Mouse (Mus musculus): Measurements from ENCODE around the gene Paxx.
"Not testable (repeated sequence)": the region's sequence is repeated elsewhere in the genome, so short reads cannot be mapped to it uniquely, and the experiment has no call there.

Paxx gene

DNA sequence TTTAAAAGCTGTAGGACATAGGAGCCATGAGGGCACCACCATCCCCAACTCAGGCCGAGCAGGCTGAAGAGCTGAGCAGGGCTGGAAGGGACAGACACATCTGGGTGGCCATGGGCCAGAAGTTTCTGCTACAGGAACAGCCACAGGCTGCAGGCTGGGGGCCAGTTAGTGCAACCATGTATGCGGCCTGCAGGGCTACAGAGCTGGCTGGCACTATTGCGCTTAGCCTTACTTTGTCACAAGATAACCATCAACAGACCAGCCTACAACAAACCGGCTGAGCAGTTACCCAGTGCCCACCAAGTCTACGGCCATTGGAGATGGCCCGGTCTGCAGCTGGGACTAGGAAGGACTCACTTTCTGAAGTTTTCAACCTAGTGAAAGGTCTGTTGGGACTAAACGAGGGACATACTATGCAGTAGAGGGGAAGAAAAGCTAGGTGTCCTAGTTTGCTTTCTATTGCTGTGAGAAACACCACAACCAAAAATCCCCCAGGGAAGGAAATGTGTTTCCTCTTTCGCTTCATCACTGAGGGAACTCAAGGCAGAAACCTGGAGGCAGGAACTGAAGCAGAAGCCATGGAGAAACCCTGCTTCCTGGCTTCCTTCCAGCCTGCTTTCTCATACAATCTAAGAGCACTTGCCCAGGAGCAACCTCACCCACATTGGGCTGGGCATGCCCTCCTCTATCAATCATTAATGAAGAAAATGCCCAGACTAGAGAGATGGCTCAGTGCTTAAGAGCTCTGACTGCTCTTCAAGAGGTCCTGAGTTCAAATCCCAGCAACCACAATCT lies 9.8 kb downstream of the Paxx start:
- no peak for DNase-seq (ENCODE audit: low read depth, low spot score)

DNA sequence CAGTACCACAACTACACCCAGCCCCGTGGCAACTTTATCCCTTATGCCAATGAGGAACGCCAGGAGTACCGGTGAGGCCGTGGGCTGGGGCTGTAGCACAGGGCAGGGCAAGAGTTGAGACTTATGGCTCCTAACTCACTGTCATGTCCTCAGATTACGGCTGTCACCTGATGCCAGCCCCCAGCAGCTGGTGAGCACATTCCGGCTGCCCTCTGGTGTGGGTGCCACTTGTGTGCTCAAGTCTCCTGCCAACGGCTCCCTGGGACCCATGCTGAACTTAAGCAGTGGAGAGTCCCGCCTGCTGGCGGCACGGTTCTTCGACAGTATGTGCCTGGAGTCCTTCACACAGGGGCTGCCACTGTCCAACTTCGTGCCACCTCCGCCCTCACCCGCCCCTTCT lies 18.2 kb downstream of the Paxx start:
- no peak for DNase-seq (ENCODE audit: low read depth, low spot score)

- no peak for DNase-seq (ENCODE audit: low read depth, low spot score)
Measured at GRCm38 (mm10) chr2:25441067-25441466, 19.8 kb downstream of the Paxx start.

GRCm38 (mm10) chr2:25436286-25436820 lies 24.5 kb downstream of the Paxx start:
- no peak for DNase-seq (ENCODE audit: low read depth, low spot score)

DNA sequence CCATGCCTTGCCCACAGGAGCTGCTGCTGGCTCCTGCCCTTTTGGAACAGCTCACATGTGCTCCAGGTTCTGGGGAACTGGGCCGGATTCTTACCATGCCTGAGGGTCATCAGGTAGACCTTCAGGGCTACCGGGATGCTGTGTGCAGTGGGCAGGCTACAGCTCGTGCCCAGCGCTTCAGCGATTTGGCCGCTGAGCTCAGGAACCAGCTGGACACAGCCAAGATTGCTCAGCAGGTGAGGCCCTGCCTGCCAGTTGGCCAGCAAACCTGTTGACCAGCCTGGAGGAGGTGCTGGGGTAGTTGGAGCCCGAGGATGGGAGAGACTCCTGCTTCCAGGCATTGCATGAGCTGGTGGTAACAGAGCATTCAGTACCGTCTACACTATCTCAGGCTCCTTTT lies 26.6 kb downstream of the Paxx start:
- DNase-seq (ENCODE audit: low read depth, low spot score) = no peak

GRCm38 (mm10) chr2:25433101-25433500 lies 27.8 kb downstream of the Paxx start:
- DNase-seq (ENCODE audit: low read depth, low spot score) = no peak

DNA sequence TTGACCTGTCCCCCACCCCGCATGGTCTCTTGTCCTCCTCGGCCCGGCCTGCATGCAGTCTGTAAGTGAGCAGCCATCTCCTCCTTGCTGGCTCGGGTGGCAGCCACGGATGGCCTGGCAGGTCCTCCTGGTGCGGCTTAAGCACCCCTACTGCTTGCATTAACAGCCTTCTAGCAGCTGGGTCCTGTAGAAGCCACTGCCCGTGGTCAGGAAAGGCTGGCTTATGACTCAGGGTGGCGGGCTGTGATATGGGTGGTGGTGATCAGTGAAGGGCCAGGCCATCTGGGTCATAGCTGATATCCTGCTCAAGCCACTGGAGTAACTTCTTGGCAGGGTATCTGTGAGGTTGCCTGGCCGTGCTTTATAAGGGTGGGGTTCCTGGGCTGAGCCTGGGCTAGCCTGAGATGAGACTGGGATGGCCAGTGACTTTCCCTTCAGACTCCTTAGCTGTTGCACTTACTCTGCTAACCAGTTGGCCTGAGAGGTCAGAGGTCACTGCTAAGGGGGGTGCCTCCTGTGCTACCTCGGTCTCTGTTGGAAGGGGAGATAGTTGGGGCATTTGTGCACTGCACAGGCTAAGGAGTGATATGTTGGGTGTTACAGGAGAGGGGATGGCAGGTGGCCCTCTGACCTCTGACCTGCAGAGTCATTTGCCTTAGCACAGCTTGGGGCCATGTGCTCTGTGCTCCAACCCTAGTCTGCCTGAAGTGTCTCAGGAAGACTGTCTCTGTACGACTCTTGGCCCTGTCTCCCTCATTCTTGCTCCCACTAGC lies 28.4 kb downstream of the Paxx start:
- no peak for DNase-seq (ENCODE audit: low read depth, low spot score)

DNA sequence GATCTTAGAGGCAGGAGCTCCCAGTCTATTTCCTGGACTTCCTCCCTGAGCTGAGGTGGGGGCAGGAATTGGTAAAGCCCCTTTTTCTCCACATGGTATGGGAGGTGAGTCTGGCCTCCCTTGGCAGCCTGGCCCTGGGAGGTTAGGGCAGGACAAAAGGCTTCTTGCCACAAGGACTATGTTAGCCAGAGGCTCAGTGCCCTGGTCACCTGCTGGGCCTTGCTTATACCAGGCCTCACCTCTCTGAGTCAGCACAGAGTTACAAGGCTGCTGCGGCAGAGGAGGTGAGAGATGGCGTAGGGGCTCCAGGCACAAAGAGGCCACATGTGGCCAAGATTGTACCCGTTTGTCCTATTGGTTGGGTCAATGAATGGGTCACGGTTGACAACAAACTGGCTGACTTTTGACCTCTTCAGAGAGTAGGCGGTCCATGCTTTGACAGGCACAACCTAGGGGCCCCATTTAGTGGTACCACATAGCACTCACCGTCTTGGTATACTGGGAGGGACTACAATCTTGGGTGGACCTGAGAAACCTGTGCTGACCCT lies 29.5 kb downstream of the Paxx start:
- DNase-seq (ENCODE audit: low read depth, low spot score) = no peak

DNA sequence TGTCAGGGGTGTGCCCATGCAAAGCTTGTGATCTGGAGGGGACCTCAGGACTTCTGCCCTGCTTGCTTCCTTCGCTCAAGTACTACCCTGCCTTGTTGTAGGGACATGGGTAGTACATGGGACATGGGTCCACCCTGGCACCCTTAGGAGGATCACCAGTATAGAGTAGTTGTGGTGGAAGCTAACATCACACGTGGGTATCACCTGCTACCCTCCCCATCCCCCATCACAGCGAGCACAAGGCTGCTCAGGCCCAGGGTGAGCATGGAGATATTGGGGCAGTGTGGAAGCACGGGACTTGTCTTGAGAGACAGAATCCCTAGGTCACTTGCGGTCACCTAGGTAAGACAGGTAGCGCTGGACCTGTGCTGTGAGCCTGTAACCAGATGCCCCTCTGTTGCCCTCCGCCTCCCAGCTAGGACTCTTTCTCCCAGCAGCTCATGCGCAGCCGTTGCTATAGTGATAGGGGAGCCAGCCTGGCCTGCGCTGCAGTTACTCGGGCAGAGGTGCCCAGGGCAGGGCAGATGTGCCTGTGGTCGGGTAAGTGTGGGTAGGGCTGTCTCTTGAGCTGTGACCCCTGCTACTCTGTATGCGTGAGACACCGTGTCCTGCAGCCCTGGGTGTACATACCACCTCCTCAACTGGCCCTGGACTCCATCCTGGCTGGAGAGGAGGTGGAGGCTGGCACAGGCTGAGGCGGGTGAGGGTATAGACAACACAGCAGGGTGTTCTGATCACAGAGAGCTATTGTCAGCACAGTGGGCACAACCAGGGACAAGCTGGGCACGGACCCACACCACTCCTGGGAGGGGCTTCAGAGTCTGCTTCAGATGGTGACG lies 30.3 kb downstream of the Paxx start:
- no peak for DNase-seq (ENCODE audit: low read depth, low spot score)

GRCm38 (mm10) chr2:25429435-25430180 lies 31.3 kb downstream of the Paxx start:
- no peak for DNase-seq (ENCODE audit: low read depth, low spot score)

DNA sequence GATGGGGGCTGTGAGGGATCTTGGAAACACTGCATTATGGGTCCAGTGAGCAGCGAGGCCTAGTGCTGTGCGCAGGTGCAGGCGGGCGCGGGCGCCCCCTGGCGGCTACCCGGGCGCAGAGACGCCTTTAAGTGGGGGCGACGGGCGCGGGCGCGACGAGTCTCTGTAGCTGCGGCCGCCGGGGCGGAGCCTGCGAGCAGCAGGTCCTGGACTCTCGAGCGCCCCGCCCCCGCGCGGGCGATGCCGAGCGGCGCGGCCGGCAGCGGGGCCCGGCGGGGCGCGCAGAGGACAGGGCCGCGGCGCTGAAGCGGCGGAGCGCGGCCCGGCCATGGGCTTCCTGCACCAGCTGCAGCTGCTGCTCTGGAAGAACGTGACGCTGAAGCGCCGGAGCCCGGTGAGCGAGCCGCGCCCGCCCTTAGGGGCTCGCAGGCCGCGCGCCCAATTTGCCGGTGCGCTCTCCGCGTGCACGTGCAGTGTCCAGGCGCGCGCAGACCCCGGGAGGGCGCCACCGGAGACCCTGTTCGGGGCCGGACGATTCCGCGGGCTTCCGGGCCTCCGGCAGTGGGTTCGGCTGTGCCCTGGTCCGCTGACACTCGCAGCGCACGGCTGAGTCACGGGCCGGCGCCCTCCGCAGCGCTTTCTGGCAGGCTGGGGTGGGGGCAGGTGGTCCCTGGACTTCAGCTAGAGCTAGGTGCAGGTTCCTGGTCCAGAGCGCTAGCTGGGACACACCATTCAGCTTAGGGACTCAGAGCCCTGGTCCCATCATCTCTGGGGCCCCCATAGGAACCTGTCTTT lies 32.3 kb downstream of the Paxx start, which contains the start of gene Abca2:
Gene Abca2, plus strand, starts transcription at position 262 of the 795 bp plus-strand sequence.
- peak; percentile 84 for DNase-seq (ENCODE audit: low read depth, low spot score)

GRCm38 (mm10) chr2:25427256-25427655 lies 33.6 kb downstream of the Paxx start:
- DNase-seq (ENCODE audit: low read depth, low spot score) = no peak

DNA sequence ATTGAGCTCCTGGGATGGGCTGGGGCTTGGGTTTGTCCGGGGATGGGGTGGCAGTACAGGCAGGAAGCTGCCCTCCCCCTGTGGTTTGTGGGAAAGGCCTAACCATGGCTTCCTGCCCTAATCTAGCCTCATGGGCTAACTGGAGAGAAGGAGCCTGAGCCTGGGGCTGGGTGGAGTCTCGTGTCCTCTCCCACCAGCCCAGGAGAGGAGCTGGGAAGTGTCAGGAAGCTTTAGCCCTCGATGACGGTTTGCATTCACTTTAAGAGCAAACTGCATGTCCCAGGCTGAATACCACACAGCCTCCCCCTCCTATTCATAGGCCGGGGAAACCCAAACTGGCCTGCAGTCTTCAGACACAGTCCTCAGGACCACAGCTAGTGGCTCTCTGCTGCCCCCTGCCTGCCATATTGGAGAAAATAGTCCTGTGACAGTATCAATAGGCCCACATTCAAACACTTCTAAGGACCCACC lies 34.1 kb downstream of the Paxx start:
- DNase-seq (ENCODE audit: low read depth, low spot score) = no peak

DNA sequence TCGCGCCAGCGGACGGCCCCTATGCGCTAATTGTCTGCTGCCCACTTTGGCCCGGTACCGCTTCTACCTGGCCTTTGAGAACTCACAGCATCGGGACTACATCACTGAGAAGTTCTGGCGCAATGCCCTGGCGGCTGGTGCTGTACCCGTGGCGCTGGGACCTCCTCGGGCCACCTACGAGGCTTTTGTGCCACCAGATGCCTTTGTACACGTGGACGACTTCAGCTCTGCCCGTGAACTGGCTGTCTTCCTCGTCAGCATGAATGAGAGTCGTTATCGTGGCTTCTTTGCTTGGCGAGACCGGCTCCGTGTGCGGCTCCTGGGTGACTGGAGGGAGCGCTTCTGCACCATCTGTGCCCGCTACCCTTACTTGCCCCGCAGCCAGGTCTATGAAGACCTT lies 35.4 kb downstream of the Paxx start:
- DNase-seq (ENCODE audit: low read depth, low spot score) = no peak

DNA sequence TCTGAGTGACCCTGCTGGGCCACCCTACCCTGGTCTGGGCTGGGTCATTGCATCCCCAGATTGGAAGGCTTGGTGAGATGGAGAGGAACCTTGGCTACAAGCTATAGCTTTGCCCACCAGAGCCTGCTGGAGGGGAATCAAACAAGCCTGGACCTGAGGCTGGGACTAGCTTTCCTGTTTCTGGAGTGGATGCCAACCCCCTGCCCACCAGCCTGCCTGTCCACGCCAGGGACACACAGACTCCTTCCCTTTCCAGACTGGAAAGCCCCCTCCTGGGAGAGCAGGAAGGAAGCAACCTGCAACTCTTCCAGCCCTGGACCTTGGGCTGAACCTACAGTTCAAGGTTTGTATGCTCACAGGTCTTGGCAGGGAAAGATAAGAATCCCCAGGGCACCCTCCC lies 37.3 kb downstream of the Paxx start:
- DNase-seq (ENCODE audit: low read depth, low spot score) = no peak

DNA sequence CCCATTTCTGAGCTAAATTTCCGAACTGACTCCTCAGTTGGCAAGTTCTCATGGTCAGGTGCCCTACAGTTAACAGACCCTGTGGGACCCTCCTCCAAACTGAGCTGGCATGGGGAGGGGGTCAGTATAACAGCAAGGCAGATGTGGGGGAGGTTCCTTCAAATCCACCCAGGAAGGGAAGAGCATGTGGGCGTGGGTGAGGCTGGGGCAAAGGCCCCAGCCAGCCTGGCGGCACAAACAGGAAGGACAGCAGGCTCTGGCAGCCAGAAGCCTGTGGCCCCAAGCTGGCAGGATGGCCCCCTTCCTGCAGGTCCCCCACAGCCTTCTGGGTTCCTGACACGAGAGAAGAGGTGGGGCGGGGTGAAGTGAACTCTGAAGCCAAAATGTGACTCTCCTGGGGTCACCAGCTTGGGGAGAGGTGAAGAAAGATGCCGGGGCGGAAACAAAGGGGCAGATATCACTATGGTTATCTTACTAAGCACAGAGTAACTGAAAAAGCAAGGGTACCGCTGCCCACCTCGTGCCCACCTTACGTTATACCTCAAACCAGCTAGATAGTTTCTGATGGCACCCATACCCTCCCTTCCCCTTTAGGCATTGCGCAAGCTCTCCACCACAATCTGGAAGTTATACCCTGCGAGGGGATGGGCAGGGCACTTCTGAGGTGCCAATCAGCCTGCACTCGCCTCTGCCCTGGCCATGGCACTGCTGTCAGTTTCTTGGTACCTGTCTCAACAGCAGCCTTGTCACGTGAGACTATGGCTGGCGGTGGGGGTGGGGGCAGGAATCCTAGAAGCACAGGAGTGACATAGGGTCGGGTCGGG lies 38.1 kb downstream of the Paxx start, which contains the start of gene Fut7:
Gene Fut7, plus strand, starts transcription at position 681 of the 824 bp plus-strand sequence.
- no peak for DNase-seq (ENCODE audit: low read depth, low spot score)

DNA sequence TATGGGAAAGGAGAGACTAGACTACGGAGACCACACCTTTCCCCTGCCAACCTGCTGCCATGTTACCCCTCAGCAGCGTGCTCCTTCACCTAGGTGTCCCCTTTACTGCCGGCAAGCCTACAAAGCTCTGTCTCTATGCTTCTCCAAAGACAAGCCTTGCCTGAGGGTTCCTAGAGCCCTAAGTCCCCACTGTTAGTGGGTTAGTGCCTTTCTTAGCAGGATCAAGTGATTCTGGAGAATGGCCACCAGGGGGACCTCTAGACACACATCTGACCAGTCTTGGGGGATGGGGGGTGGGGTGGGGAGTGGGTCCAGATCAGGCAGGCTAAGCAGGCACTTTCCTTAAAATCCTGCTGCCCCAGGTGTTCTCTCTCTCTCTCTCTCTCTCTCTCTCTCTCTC lies 39.0 kb downstream of the Paxx start:
- no peak for DNase-seq (ENCODE audit: low read depth, low spot score)

DNA sequence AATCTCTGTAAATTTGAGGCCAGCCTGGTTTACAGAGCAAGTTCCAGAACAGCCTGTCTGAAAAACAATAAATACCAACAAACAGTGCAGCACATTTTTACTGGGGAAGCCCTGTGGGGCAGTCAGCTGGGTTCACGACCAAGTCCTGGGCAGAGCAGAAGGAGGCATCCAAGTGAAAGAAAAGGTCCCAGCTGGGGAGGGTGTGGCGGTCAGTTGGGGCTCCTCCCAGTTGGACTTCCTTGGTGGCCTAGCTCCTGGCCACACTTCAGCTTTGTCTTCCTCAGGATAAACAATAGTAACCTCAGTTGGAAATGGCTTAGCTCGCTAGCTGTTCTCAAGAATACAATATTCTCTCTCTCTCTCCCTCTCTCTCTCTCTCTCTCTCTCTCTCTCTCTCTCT lies 43.5 kb downstream of the Paxx start:
- no peak for DNase-seq (ENCODE audit: low read depth, low spot score)

DNA sequence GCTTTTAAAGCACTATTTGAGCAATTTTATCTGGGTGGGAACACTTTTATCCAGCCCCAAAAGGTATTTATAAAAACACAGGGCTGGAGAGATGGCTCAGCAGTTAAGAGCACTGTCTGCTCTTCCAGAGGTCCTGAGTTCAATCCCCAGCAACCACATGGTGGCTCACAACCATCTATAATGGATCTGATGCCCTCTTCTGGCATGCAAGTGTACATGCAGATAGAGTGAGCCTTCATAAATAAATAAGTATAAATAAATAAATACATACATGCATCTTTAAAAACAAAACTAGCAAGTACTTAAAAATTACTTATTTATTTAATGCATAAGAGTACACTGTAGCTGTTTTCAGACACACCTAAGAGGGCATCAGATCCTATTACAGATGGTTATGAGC lies 47.5 kb downstream of the Paxx start:
- DNase-seq (ENCODE audit: low read depth, low spot score) = not testable (repeated sequence)

Measured in telencephalon, adult 2 months (tissue).